Mouse (Mus musculus) inflammation-experienced regulatory T-cells, adult 6 months (primary cell): ENCODE measurements around the gene Uxs1. TPM values are rescaled to one million over a fixed set of nuclear protein-coding genes. Genes with fewer than 3 reads are reported as not detected.
A peak's percentile ranks its signal among the peaks of the same experiment; 100 is the strongest.

ENCODE experiments used
- ATAC-seq: one replicate; pipeline ENCODE4 v1.8.0; 2017
- polyA plus RNA-seq, 3 experiments: library from polyadenylated mRNA; unstranded; fragments of 100-300 nt; shearing (Covaris generic); gene quantifications; one replicate each; pipeline ENCODE4 v1.2.1; 2017

The Uxs1 gene
- polyA plus RNA-seq: 10 to 100 TPM; 11.7 to 20.0 (median 15.8) TPM

GRCm38 (mm10) chr1:43827763-43828194 is at the start of gene Uxs1:
TSS of gene Uxs1 (minus strand) at chr1:43827800.
- ATAC-seq: peak; percentile 82

- ATAC-seq: no peak
Measured at GRCm38 (mm10) chr1:43877233-43877632, 49.6 kb upstream of the Uxs1 start.

DNA sequence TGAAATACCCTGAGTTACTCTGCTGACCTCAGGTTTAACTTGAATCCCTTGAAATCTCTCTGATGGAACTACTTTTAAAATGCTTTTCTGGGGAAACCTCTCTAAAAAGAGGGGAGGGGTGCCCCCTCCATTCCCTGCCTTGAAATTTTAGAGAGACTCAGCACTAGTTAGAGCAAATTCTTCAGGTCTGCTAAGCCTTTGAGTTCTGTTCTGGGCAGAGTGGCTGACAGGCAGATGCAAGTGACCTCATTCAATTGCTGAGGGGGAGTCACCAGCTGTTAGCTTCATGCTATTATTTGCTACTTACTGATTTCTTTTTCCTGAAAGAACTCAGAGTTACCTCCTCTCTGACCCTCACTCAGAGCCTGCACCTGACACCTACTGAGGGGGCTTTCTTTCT is 43.5 kb upstream of the Uxs1 start:
- ATAC-seq: no peak

- ATAC-seq: no peak
Measured at GRCm38 (mm10) chr1:43868510-43868909, 40.9 kb upstream of the Uxs1 start.

DNA sequence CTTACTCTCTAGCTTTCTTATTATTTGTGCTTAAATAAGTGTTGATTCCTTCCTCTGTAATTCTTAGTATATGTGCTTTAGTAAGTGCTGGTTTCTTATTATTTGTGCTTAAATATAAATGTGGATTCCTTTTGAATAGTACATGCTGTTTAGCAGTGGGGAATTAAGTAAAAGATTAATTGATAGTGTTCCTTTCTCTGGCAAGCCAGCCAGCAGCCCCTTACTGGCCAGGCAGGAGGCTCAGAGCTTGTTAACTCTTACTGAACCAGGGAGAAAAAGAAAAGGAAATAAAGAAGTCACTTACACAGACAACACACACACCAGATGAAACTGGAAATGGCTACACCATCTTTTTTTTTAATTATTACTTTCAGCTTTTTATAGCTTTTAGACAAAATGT is 37.2 kb upstream of the Uxs1 start:
- ATAC-seq: no peak

DNA sequence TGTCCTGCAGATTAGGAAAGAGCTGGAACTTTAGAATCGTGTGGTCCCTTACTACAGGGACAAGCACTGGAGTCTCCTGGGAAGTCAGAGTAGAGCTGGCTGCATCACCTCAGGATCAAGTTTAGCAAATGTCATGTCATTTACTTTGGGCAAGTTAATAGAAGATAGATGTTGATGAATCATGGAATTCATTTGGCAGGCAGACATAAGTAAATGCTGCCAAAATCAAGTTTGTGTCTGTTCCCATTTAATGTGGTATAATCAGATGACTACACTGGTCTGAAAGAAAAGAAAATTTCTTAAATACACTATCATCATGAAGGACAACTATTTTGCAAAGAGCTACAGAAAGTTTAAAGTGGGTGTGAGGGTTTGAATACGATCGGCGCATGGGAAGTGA is 35.0 kb upstream of the Uxs1 start:
- no peak for ATAC-seq

DNA sequence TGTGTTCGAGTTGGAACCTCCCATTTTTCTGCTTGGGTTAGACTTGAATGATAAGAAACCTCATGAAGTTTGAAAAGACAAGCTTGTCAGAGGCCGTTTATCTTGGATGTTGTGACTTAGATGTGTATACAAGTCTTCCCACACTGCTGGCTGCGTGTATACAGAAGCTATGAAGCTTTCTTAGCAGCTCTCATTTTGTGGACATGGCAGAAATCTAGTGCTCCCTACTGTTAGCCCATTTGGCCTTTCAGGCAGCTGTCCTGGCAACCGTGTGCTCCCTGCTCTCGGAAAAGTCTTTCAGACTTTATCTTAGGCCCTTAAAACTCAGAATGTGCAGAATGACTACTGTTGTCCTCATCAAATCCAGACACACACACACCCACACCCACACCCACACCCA is 31.4 kb upstream of the Uxs1 start:
- ATAC-seq: no peak

DNA sequence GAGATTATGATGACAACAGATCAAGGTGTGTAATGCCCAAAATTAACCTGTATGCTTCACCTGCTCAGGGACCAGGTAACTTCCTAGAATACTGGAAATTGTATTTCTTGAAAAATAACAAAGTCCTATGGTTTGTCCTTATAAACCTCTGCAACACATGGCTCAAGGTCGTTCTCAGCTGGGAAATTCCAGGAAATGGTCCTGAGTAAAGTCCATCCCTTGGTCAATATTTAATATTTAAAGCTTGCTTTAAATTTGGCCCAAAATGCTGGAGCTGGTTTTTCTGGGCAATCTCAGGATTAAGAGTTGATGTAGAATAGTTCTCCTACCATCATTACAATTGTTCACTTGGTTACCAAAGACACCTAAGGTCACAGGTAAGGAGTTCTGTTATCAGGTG is 30.1 kb upstream of the Uxs1 start:
- ATAC-seq: no peak

DNA sequence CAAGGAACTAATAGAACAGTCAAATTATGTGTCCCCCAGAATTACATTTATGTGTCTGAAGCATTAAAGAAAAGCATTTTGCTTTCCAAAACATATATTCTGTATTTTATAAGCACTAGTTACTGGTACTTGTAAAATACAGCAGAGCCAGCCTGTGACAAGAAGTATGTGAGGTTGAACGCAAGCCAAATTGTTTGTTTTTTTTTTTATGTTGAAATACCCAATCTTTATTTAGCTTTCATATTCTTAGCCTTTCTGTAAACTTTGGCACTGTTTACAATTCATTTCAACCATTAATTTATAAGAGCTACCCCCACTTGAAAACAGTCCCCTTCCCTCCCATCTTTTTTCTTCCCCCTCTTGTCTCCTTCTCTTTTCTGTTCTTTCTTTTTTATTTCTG is 28.0 kb upstream of the Uxs1 start:
- no peak for ATAC-seq

- no peak for ATAC-seq
Measured at GRCm38 (mm10) chr1:43843398-43843797, 15.8 kb upstream of the Uxs1 start.

GRCm38 (mm10) chr1:43837236-43837635 is 9.6 kb upstream of the Uxs1 start:
- ATAC-seq: no peak

DNA sequence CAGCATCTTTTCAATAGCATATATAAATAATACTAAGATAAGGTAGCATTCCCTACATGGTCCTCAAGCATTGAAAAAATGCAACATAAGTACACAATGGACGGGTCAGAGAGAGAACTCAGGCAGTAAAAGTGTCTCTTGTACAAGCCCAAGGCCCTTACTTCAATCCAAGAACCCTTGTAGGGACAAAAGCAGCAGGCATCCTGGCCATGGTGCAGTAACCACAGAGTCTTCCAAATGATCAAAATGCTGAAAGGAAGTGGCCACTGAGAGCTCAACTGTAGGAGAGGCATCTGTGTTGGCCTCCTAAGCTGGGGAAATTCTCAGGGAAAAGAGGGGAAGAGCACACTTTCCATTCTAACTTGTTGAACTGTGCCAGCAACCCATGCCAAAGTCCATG is 2.5 kb upstream of the Uxs1 start:
- ATAC-seq: no peak

- peak; percentile 57 for ATAC-seq
Measured at GRCm38 (mm10) chr1:43827002-43827762, 418 bp downstream of the Uxs1 start.

DNA sequence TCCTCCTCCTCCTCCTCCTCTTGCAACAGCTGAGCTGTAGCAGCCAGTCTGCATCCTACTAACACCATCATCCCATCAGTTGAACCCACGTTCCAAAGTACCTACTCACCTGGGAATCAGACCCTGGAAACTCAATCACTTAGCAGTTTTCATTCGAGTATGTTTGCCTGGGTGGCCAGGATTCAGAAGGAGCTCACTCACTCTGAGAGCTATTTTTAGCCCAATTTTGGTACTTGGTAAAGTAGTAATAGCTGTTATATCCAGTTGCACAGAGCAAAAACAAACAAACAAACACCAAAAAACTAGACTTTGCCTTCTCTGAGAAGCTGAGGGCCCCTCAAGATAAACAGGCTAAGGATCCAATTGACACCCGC is 985 bp downstream of the Uxs1 start:
- no peak for ATAC-seq

DNA sequence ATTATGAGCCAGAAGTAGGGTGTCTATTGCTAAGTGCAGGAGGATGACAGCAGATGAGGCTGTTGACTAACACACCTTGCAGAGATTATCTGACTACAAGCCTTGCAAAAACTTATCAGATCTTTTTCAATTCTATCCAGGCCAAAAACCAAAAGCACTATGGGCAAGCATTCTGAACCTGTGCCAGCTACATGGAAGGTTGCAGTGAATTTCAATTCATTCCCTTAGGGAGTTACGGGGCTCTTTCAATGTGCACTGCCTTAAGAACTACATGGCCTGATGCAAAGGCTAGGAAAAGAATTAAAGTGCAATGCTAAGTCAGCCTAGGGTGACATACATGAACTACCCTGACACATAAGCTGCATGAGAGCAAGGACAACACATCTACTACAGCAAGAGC is 4.2 kb downstream of the Uxs1 start:
- no peak for ATAC-seq

GRCm38 (mm10) chr1:43822586-43822985 is 5.0 kb downstream of the Uxs1 start:
- ATAC-seq: no peak

GRCm38 (mm10) chr1:43821804-43822203 is 5.8 kb downstream of the Uxs1 start:
- no peak for ATAC-seq

- no peak for ATAC-seq
Measured at GRCm38 (mm10) chr1:43820571-43820970, 7.0 kb downstream of the Uxs1 start.

- no peak for ATAC-seq
Measured at GRCm38 (mm10) chr1:43819091-43819490, 8.5 kb downstream of the Uxs1 start.

DNA sequence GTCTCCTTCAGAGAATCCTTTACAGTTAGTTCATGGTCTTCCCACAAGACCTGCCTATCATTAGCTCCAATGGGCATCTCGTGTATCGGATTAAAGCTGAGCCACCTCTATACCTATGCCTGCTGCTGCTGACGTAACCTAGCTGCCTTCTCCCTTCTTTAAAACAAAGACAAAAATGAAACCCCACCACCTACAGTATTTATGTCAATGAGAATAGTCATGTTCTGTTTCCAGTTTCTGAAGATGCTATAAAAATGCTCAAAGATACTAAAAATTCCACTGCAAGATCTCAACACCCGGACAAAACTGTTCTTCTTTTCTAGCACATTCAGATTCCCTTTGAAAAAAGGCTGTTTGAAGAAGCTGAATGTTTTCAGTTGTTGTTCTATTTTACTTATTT is 9.2 kb downstream of the Uxs1 start:
- ATAC-seq: no peak

GRCm38 (mm10) chr1:43811764-43812163 is 15.8 kb downstream of the Uxs1 start:
- no peak for ATAC-seq

- no peak for ATAC-seq
Measured at GRCm38 (mm10) chr1:43811055-43811454, 16.5 kb downstream of the Uxs1 start.

- ATAC-seq: no peak
Measured at GRCm38 (mm10) chr1:43809351-43809750, 18.2 kb downstream of the Uxs1 start.

GRCm38 (mm10) chr1:43803906-43804474 is 23.6 kb downstream of the Uxs1 start:
- ATAC-seq: no peak

DNA sequence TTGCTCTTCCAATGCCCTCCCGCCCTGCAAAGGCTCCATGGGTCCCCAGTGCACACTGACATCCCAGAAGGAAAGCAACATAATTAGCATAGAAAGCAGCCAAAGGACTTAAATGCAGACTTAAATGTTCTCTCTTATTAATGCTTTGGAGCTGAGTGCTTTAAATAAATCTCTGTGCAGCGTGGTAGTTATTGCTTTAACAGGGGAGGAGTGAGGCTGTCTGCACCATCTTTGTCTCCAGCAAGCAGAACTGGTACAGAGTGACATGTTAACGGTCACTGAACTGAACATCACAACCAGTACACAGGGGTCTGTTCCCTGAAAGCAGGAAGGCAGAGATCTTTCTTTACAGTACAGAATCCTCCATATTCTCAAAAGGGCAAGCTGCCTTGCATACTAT is 29.6 kb downstream of the Uxs1 start:
- ATAC-seq: no peak
